Mouse (Mus musculus) midbrain, embryonic 11.5 days (tissue): ENCODE measurements at regions not wholly inside any gene's neighbourhood (a gene's known extent, or its start where the extent isn't known, plus 50 kb on each side); places are given as distances from the start of the nearest gene placed in this dataset.

Source experiments
- ATAC-seq: fragments of 200-750 bp; cut with Nextera tagmentation; 2 replicates; pipeline ENCODE4 v1.8.0; 2017; ENCODE audit warnings: moderate TSS enrichment, moderate library complexity; ENCODE audit not compliant: low FRiP score
- DNase-seq: peaks from one replicate; pipeline ENCODE4 v3.0.0; 2015; ENCODE audit warnings: low spot score; ENCODE audit errors: missing footprints
- H3K27ac ChIP-seq: fragments of 300-500 bp; sonication (generic); 2 replicates; pipeline ENCODE4 v1.5.1; 2014; ENCODE audit warnings: low read depth, low read length
- H3K27me3 ChIP-seq: fragments of 300-500 bp; sonication (generic); 2 replicates; pipeline ENCODE4 v1.6.1; 2014; ENCODE audit warnings: mild to moderate bottlenecking, low read length, moderate library complexity, mixed read lengths; ENCODE audit not compliant: control insufficient read depth, insufficient read depth
- H3K36me3 ChIP-seq: fragments of 300-500 bp; sonication (generic); 2 replicates; pipeline ENCODE4 v1.6.1; 2014; ENCODE audit warnings: mild to moderate bottlenecking, low read length, moderate library complexity, mixed read lengths; ENCODE audit not compliant: control insufficient read depth, insufficient read depth
- H3K4me1 ChIP-seq: fragments of 300-500 bp; sonication (generic); 2 replicates; pipeline ENCODE4 v1.6.1; 2014; ENCODE audit warnings: low read length; ENCODE audit not compliant: control insufficient read depth, insufficient read depth
- H3K4me2 ChIP-seq: fragments of 300-500 bp; sonication (generic); 2 replicates; pipeline ENCODE4 v1.6.1; 2014; ENCODE audit warnings: mild to moderate bottlenecking, moderate library complexity
- H3K4me3 ChIP-seq: fragments of 300-500 bp; sonication (generic); 2 replicates; pipeline ENCODE4 v1.5.1; 2014; ENCODE audit warnings: low read depth, low read length
- H3K9ac ChIP-seq: fragments of 300-500 bp; sonication (generic); 2 replicates; pipeline ENCODE4 v1.6.1; 2014; ENCODE audit warnings: low read length
- H3K9me3 ChIP-seq: fragments of 300-500 bp; sonication (generic); 2 replicates; pipeline ENCODE4 v1.6.1; 2016; ENCODE audit warnings: low read length; ENCODE audit not compliant: control insufficient read depth
- WGBS: fragments of 180-500 bp; shearing (Covaris S2); extraction: QIAGEN DNeasy Blood & Tissue Kit; methylation state at CpG from one replicate; pipeline ENCODE4 v1.1.7; 2014; 5-methylcytosine and 5-hydroxymethylcytosine counted together

- H3K27ac ChIP-seq, result no peak overlapping the region
- H3K36me3 ChIP-seq, result no peaks in the 10 kb centered on the region
- H3K9me3 ChIP-seq, result no peaks in the 10 kb centered on the region; the same call in 1 of the 2 replicates
- 34% methylated on average over 12 of the region's 12 CpGs for WGBS
- no peak overlapping the region for H3K9ac ChIP-seq
- no peak overlapping the region for H3K4me2 ChIP-seq
- DNase-seq (peak; percentile 88), ATAC-seq (no peak)
- H3K4me1 ChIP-seq, result no peaks in the 10 kb centered on the region
- H3K27me3 ChIP-seq, result no peaks in the 10 kb centered on the region
- no peak overlapping the region for H3K4me3 ChIP-seq
Measured at GRCm38 (mm10) chr13:60427755-60428385, 173.9 kb upstream of the Dapk1 start.

GRCm38 (mm10) chr13:60429148-60429547, 172.6 kb upstream of the Dapk1 start:
- no peak for DNase-seq
- H3K9ac ChIP-seq, result no peak overlapping the region
- no peaks in the 10 kb centered on the region; the same call in 1 of the 2 replicates for H3K9me3 ChIP-seq
- H3K4me2 ChIP-seq, result no peak overlapping the region
- H3K27ac ChIP-seq, result no peak overlapping the region
- ATAC-seq, result no peak
- no peak overlapping the region for H3K4me3 ChIP-seq
- H3K27me3 ChIP-seq, result no peaks in the 10 kb centered on the region
- no peaks in the 10 kb centered on the region for H3K4me1 ChIP-seq
- H3K36me3 ChIP-seq, result no peaks in the 10 kb centered on the region
- WGBS, result 66% methylated on average over 3 of the region's 3 CpGs

DNA sequence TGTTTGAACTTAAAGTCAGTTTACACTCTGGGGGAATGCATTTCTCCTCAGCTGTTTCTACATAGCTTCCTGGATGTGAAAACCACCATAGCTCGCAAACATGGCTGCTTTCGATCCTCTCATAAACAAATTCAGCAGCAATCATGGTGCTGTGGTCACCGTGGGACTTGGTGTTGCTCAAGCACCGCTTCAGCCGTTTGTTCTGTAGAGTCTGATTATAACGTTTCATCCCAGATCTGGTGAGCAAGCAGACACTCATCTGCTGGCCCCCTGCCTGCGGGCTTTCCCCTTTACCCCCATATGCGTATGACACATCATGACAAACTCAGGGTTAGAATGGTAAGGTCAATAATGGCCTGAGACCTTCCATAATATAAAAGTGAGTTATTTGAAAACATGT, 170.3 kb upstream of the Dapk1 start:
- H3K4me3 ChIP-seq, result no peak overlapping the region
- 92% methylated on average over 8 of the region's 8 CpGs for WGBS
- no peak overlapping the region for H3K27ac ChIP-seq
- no peaks in the 10 kb centered on the region for H3K36me3 ChIP-seq
- DNase-seq (no peak), ATAC-seq (no peak)
- H3K27me3 ChIP-seq, result no peaks in the 10 kb centered on the region
- no peaks in the 10 kb centered on the region for H3K4me1 ChIP-seq
- no peaks in the 10 kb centered on the region; the same call in 1 of the 2 replicates for H3K9me3 ChIP-seq
- H3K4me2 ChIP-seq, result no peak overlapping the region
- no peak overlapping the region for H3K9ac ChIP-seq

DNA sequence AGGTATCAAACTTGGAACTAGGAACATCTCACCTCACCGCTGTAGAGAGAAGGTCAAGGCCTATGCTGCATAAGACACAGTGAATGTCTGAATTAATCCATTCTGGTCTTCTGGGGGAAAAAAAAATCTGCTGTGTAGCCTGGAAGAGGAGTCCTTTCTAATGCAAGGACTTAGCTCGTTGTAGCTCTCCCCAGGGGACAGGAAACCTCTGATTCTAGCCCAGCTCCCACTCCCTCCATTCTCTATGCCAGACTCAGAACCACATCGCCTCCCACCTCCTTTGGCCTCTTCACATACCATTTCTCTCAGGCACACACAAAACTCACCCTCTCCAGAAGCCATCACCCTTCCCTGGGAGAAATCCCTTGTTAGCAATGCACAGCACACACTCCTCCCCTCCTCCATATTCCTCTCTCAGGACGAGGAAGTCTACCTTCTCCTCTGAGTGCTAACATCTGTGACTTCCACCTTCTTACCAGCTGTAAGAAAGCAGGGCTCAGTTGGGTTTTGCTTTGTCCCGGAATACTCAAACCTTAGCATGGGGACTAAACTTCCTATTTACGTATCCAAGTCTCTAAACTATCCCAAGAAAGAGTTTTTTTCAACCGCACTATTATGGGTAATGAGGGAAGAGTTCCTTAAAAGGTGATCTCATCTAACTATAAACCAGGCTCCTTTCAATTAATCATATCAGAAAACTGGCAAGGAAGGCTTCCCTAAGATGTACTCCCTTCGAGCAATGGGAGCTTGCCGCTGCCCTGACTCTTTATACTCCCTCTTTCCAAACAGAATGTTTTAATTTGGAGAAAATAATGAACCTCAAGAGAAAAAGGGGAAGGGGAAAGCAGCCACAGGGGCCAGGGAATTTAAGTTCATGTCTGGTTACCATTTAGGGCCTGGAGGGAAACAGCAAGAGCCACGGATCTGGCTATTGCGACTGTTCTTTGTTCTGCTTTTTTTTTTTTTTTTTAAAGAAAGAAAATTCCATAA, 167.2 kb upstream of the Dapk1 start:
- no peak for ATAC-seq
- H3K9ac ChIP-seq, result no peak overlapping the region
- H3K4me3 ChIP-seq, result no peak overlapping the region
- no peak for DNase-seq
- no peaks in the 10 kb centered on the region; the same call in 1 of the 2 replicates for H3K9me3 ChIP-seq
- no peaks in the 10 kb centered on the region for H3K4me1 ChIP-seq
- no peak overlapping the region for H3K27ac ChIP-seq
- no peaks in the 10 kb centered on the region for H3K36me3 ChIP-seq
- no peaks in the 10 kb centered on the region for H3K27me3 ChIP-seq
- WGBS, result 73% methylated on average over 11 of the region's 11 CpGs
- H3K4me2 ChIP-seq, result no peak overlapping the region

DNA sequence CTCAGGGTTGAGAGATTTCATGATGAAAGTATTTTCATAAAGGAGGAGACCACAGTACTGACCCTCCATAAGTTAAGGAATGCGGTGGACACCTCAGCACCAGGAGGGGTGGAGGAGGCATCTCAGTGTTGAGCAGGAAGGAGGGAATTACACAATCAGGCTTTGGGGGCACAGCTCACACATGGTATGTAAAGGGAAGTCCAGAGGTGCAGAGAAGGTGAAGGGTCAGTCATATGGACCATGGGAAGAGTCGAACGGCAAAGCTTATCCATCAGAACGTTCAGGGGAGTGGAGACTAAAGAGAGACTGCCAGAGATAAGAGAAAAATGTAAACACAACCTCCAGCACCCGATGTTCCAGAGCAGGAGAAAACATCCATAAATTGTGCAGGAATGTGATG, 166.4 kb upstream of the Dapk1 start:
- no peak overlapping the region for H3K27ac ChIP-seq
- no peak overlapping the region for H3K9ac ChIP-seq
- no peaks in the 10 kb centered on the region for H3K36me3 ChIP-seq
- H3K9me3 ChIP-seq, result no peaks in the 10 kb centered on the region; the same call in 1 of the 2 replicates
- DNase-seq, result no peak
- 83% methylated on average over 5 of the region's 5 CpGs for WGBS
- no peaks in the 10 kb centered on the region for H3K27me3 ChIP-seq
- no peaks in the 10 kb centered on the region for H3K4me1 ChIP-seq
- H3K4me2 ChIP-seq, result no peak overlapping the region
- H3K4me3 ChIP-seq, result no peak overlapping the region
- no peak for ATAC-seq

DNA sequence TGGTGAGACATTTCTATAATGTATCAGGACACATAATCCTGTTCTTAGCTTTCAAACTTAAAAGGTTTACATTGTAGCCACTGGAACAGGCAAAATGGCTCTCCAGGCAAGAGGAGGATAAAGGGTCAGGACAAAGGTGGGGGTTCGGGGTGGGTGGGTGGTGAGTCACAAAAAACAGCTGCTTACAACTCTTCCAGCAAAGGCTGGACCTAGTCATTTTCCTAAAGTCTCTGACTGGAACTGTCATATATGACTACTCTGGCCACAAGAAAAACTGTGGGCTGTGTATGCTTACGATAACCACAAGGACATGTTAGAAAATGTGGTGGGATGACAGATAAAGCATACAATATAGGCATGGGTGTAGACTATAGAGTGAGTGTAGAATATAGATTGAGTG, 163.6 kb upstream of the Dapk1 start:
- H3K36me3 ChIP-seq, result no peaks in the 10 kb centered on the region
- H3K9me3 ChIP-seq, result no peaks in the 10 kb centered on the region
- no peak for DNase-seq
- no peak for ATAC-seq
- no peaks in the 10 kb centered on the region for H3K27me3 ChIP-seq
- H3K9ac ChIP-seq, result no peak overlapping the region
- no peak overlapping the region for H3K4me3 ChIP-seq
- no peaks in the 10 kb centered on the region for H3K4me1 ChIP-seq
- no peak overlapping the region for H3K4me2 ChIP-seq
- WGBS, result 92% methylated on average over 2 of the region's 2 CpGs
- H3K27ac ChIP-seq, result no peak overlapping the region

DNA sequence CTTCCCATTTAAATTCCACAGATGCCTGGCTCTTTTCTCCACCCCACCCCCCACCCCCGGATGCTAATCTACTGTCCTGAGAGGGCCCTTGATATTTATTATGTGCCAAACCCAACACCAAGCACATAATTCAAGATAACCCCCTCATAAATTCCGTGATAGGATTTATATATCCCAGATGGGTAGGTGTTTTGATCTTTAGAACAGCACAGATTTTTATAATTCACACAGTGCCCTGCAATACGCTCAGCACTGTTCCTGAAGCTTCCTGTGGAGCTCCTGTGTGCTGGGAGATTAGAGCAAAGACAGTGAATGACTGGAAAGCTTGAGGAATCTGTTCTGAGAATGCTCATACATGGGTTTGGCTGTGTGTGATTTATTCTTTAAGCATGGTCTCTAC, 161.2 kb upstream of the Dapk1 start:
- no peaks in the 10 kb centered on the region for H3K27me3 ChIP-seq
- H3K27ac ChIP-seq, result no peak overlapping the region
- DNase-seq (peak; percentile 75), ATAC-seq (no peak)
- H3K9me3 ChIP-seq, result no peaks in the 10 kb centered on the region
- WGBS, result 54% methylated on average over 3 of the region's 3 CpGs
- H3K4me2 ChIP-seq, result no peak overlapping the region
- H3K36me3 ChIP-seq, result no peaks in the 10 kb centered on the region
- no peak overlapping the region for H3K9ac ChIP-seq
- no peak overlapping the region for H3K4me3 ChIP-seq
- H3K4me1 ChIP-seq, result no peaks in the 10 kb centered on the region

- WGBS, result 85% methylated on average over 5 of the region's 5 CpGs
Measured at GRCm38 (mm10) chr13:60445164-60445563, 156.6 kb upstream of the Dapk1 start.

DNA sequence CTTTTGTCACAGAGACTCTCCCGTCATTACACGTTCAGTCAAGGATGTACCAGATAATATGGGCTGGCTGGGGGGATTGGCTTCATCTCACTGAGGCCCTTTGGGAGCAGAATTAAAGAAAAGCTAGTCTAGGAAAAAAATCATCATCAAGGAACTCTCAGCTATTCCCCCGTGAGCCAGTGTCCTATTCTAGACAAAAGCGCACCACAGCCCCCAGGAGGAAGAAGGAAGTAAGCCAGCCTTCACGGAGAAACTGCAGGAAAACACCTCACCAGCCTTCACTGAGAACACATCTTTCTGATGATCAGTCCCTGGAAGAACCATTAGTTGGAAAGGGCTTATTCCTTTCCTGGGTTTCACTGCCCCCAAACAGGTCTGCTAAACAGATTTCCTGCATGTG, 154.8 kb upstream of the Dapk1 start:
- DNase-seq (peak; percentile 45), ATAC-seq (no peak)
- H3K9me3 ChIP-seq, result no peaks in the 10 kb centered on the region
- H3K4me2 ChIP-seq, result no peak overlapping the region
- WGBS, result 71% methylated on average over 5 of the region's 5 CpGs
- H3K9ac ChIP-seq, result no peak overlapping the region
- no peaks in the 10 kb centered on the region for H3K27me3 ChIP-seq
- no peak overlapping the region for H3K27ac ChIP-seq
- H3K36me3 ChIP-seq, result no peaks in the 10 kb centered on the region
- H3K4me1 ChIP-seq, result no peaks in the 10 kb centered on the region
- H3K4me3 ChIP-seq, result no peak overlapping the region

More at GRCm38 (mm10) chr13:60445164-60445563, 156.6 kb upstream of the Dapk1 start:
- H3K27ac ChIP-seq, result no peak overlapping the region
- ATAC-seq (no peak), DNase-seq (peak; percentile 72)
- no peak overlapping the region for H3K4me3 ChIP-seq
- no peaks in the 10 kb centered on the region for H3K9me3 ChIP-seq
- no peak overlapping the region for H3K4me2 ChIP-seq
- no peaks in the 10 kb centered on the region for H3K27me3 ChIP-seq
- no peaks in the 10 kb centered on the region for H3K36me3 ChIP-seq
- no peak overlapping the region for H3K9ac ChIP-seq
- H3K4me1 ChIP-seq, result no peaks in the 10 kb centered on the region
